Mouse (Mus musculus): Measurements from ENCODE around the gene Fbxo34. TPM values are rescaled to one million over a fixed set of nuclear protein-coding genes. Genes with fewer than 3 reads are reported as not detected.

Gene Fbxo34
- polyA plus RNA-seq, 1 experiment from 2014 or later = 24.4 TPM

DNA sequence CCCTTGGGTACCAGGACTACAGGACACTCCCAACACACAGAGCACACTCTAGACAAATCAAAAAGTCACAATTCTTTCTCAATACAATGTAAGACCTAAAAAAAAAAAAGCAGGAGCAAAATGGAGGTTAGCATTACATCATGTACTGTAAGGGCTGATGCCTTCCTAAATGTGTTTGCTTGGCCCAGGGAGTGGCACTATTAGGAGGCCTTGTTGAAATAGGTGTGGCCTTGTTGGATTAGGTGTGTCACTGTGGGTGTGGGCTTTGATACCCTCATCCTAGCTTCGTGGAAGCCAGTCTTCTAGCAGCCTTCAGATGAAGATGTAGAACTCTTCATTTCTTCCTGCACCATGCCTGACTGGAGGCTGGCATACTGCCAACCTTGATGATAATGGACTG, 131.1 kb downstream of the Fbxo34 start:
- Histone ChIP-seq H3K36me3 (no peaks in the 10 kb centered on the region), H3K9ac (no peak overlapping the region), H3K4me3 (no peak overlapping the region), H3K4me1 (no peaks in the 10 kb centered on the region), H3K9me3 (no peaks in the 10 kb centered on the region), H3K27me3 (replicated peaks) (no peaks in the 10 kb centered on the region), H3K4me2 (replicated peaks) (no peak overlapping the region), H3K27ac (no peak overlapping the region)
- ATAC-seq (ENCODE audit: low FRiP score, low read depth) = no peak
- WGBS = 50% methylated on average over 1 of the region's 1 CpGs

Other genes with a start within 250 kb of the Fbxo34 start
- gene Wdhd1, start 173.6 kb upstream of the Fbxo34 start, polyA plus RNA-seq (2016; fragmentation: Nextera tagmentation; extraction: Ambion mirVana) = 30.4 and 31.3 TPM in 2 replicates
- gene Socs4, start 173.5 kb upstream of the Fbxo34 start, polyA plus RNA-seq (2016; fragmentation: Nextera tagmentation; extraction: Ambion mirVana) = 5.2 and 6.0 TPM in 2 replicates
- gene Mapk1ip1l, start 152.2 kb upstream of the Fbxo34 start, polyA plus RNA-seq (2016; fragmentation: Nextera tagmentation; extraction: Ambion mirVana) = 72.3 and 74.9 TPM in 2 replicates
- 1.4 and 1.9 TPM in 2 replicates for gene Lgals3, start 82.7 kb upstream of the Fbxo34 start, polyA plus RNA-seq (2016; fragmentation: Nextera tagmentation; extraction: Ambion mirVana)
- gene Dlgap5, start 32.0 kb upstream of the Fbxo34 start, polyA plus RNA-seq (2016; fragmentation: Nextera tagmentation; extraction: Ambion mirVana) = 36.1 and 40.0 TPM in 2 replicates
- gene Atg14, start 120.2 kb downstream of the Fbxo34 start, polyA plus RNA-seq (2016; fragmentation: Nextera tagmentation; extraction: Ambion mirVana) = 20.2 and 20.3 TPM in 2 replicates
- 83.0 and 88.3 TPM in 2 replicates for gene Ktn1, start 198.0 kb downstream of the Fbxo34 start, polyA plus RNA-seq (2016; fragmentation: Nextera tagmentation; extraction: Ambion mirVana)